Mouse (Mus musculus): ENCODE results near the gene Actl10.

The Actl10 gene

GRCm38 (mm10) chr2:154551476-154551875, at the start of gene Actl10:
TSS of gene Actl10 (plus strand) at chr2:154551776.
- peaks cover 66% of the 10 kb centered on the region for H3K4me1 ChIP-seq (replicated peaks; ENCODE audit: low read depth, low read length)
- no peak for TF ChIP-seq NANOG (IDR thresholded peaks at IDR 0.05; ENCODE audit: borderline replicate concordance, low read length)
- TF ChIP-seq POU5F1 (IDR thresholded peaks at IDR 0.05; ENCODE audit: borderline replicate concordance, low read length): no peak
- no peak for TF ChIP-seq CTCF (conservative IDR thresholded peaks at IDR 0.05; ENCODE audit: low read length)
- peaks cover 55% of the 10 kb centered on the region for H3K27me3 ChIP-seq (ENCODE audit: insufficient read depth, low read length)

GRCm38 (mm10) chr2:154507076-154507475, 44.5 kb upstream of the Actl10 start:
- no peaks in the 10 kb centered on the region for H3K9me3 ChIP-seq (ENCODE audit: low read length)
- H3K36me3 ChIP-seq (ENCODE audit: insufficient read depth, low read length): peaks cover 98% of the 10 kb centered on the region
- TF ChIP-seq CTCF (conservative IDR thresholded peaks at IDR 0.05; ENCODE audit: low read length) (no peak), POU5F1 (IDR thresholded peaks at IDR 0.05; ENCODE audit: borderline replicate concordance, low read length) (no peak), NANOG (IDR thresholded peaks at IDR 0.05; ENCODE audit: borderline replicate concordance, low read length) (no peak)
- H3K4me1 ChIP-seq (replicated peaks; ENCODE audit: low read depth, low read length): peaks cover 43% of the 10 kb centered on the region
- no peaks in the 10 kb centered on the region for H3K27me3 ChIP-seq (ENCODE audit: insufficient read depth, low read length)
- H3K4me3 ChIP-seq (replicated peaks; ENCODE audit: low read length): no peak overlapping the region

More at GRCm38 (mm10) chr2:154551476-154551875, at the start of gene Actl10:
- no peaks in the 10 kb centered on the region for H3K9me3 ChIP-seq (ENCODE audit: low read length)
- peaks cover 41% of the 10 kb centered on the region for H3K36me3 ChIP-seq (ENCODE audit: insufficient read depth, low read length)
- peak within 1 kb of the TSS; percentile 74 for H3K4me3 ChIP-seq (replicated peaks; ENCODE audit: low read length)

GRCm38 (mm10) chr2:154507566-154508283, 43.9 kb upstream of the Actl10 start:
- no peak overlapping the region for H3K4me3 ChIP-seq (replicated peaks; ENCODE audit: low read length)

GRCm38 (mm10) chr2:154508450-154508849, 43.1 kb upstream of the Actl10 start:
- Histone ChIP-seq H3K9me3 (ENCODE audit: low read length) (no peaks in the 10 kb centered on the region), H3K4me1 (replicated peaks; ENCODE audit: low read depth, low read length) (peaks cover 30% of the 10 kb centered on the region), H3K36me3 (ENCODE audit: insufficient read depth, low read length) (peaks cover 98% of the 10 kb centered on the region), H3K27me3 (ENCODE audit: insufficient read depth, low read length) (no peaks in the 10 kb centered on the region), H3K4me3 (replicated peaks; ENCODE audit: low read length) (no peak overlapping the region)
- TF ChIP-seq CTCF (conservative IDR thresholded peaks at IDR 0.05; ENCODE audit: low read length): no peak
- no peak for TF ChIP-seq NANOG (IDR thresholded peaks at IDR 0.05; ENCODE audit: borderline replicate concordance, low read length)
- no peak for TF ChIP-seq POU5F1 (IDR thresholded peaks at IDR 0.05; ENCODE audit: borderline replicate concordance, low read length)

More at GRCm38 (mm10) chr2:154507566-154508283, 43.9 kb upstream of the Actl10 start:
- H3K27me3 ChIP-seq (ENCODE audit: insufficient read depth, low read length): no peaks in the 10 kb centered on the region
- TF ChIP-seq CTCF (conservative IDR thresholded peaks at IDR 0.05; ENCODE audit: low read length): 0 out of 2 replicates have a peak, but pooled peaks have one; percentile 6
- no peak for TF ChIP-seq NANOG (IDR thresholded peaks at IDR 0.05; ENCODE audit: borderline replicate concordance, low read length)
- no peak for TF ChIP-seq POU5F1 (IDR thresholded peaks at IDR 0.05; ENCODE audit: borderline replicate concordance, low read length)
- H3K4me1 ChIP-seq (replicated peaks; ENCODE audit: low read depth, low read length): peaks cover 37% of the 10 kb centered on the region
- peaks cover 98% of the 10 kb centered on the region for H3K36me3 ChIP-seq (ENCODE audit: insufficient read depth, low read length)
- no peaks in the 10 kb centered on the region for H3K9me3 ChIP-seq (ENCODE audit: low read length)

GRCm38 (mm10) chr2:154510141-154510540, 41.4 kb upstream of the Actl10 start:
- H3K9me3 ChIP-seq (ENCODE audit: low read length): no peaks in the 10 kb centered on the region
- peaks cover 94% of the 10 kb centered on the region for H3K36me3 ChIP-seq (ENCODE audit: insufficient read depth, low read length)
- TF ChIP-seq CTCF (conservative IDR thresholded peaks at IDR 0.05; ENCODE audit: low read length) (no peak), POU5F1 (IDR thresholded peaks at IDR 0.05; ENCODE audit: borderline replicate concordance, low read length) (no peak), NANOG (IDR thresholded peaks at IDR 0.05; ENCODE audit: borderline replicate concordance, low read length) (no peak)
- H3K27me3 ChIP-seq (ENCODE audit: insufficient read depth, low read length): no peaks in the 10 kb centered on the region
- peaks cover 26% of the 10 kb centered on the region for H3K4me1 ChIP-seq (replicated peaks; ENCODE audit: low read depth, low read length)
- no peak overlapping the region for H3K4me3 ChIP-seq (replicated peaks; ENCODE audit: low read length)

GRCm38 (mm10) chr2:154516944-154517343, 34.6 kb upstream of the Actl10 start:
- Histone ChIP-seq H3K36me3 (ENCODE audit: insufficient read depth, low read length) (peaks cover 93% of the 10 kb centered on the region), H3K4me1 (replicated peaks; ENCODE audit: low read depth, low read length) (no peaks in the 10 kb centered on the region), H3K27me3 (ENCODE audit: insufficient read depth, low read length) (no peaks in the 10 kb centered on the region), H3K4me3 (replicated peaks; ENCODE audit: low read length) (no peak overlapping the region), H3K9me3 (ENCODE audit: low read length) (no peaks in the 10 kb centered on the region)
- TF ChIP-seq CTCF (conservative IDR thresholded peaks at IDR 0.05; ENCODE audit: low read length) (no peak), POU5F1 (IDR thresholded peaks at IDR 0.05; ENCODE audit: borderline replicate concordance, low read length) (no peak)

- Histone ChIP-seq H3K4me3 (replicated peaks; ENCODE audit: low read length) (no peak overlapping the region), H3K9me3 (ENCODE audit: low read length) (no peaks in the 10 kb centered on the region), H3K27me3 (ENCODE audit: insufficient read depth, low read length) (no peaks in the 10 kb centered on the region), H3K4me1 (replicated peaks; ENCODE audit: low read depth, low read length) (no peaks in the 10 kb centered on the region), H3K36me3 (ENCODE audit: insufficient read depth, low read length) (peaks cover 93% of the 10 kb centered on the region)
- TF ChIP-seq CTCF (conservative IDR thresholded peaks at IDR 0.05; ENCODE audit: low read length): no peak
- TF ChIP-seq POU5F1 (IDR thresholded peaks at IDR 0.05; ENCODE audit: borderline replicate concordance, low read length): no peak
- TF ChIP-seq NANOG (IDR thresholded peaks at IDR 0.05; ENCODE audit: borderline replicate concordance, low read length): no peak
Measured at GRCm38 (mm10) chr2:154517424-154517823, 34.2 kb upstream of the Actl10 start.

GRCm38 (mm10) chr2:154521449-154521848, 30.1 kb upstream of the Actl10 start:
- no peaks in the 10 kb centered on the region for H3K9me3 ChIP-seq (ENCODE audit: low read length)
- no peak overlapping the region for H3K4me3 ChIP-seq (replicated peaks; ENCODE audit: low read length)
- no peaks in the 10 kb centered on the region for H3K4me1 ChIP-seq (replicated peaks; ENCODE audit: low read depth, low read length)
- TF ChIP-seq POU5F1 (IDR thresholded peaks at IDR 0.05; ENCODE audit: borderline replicate concordance, low read length) (no peak), CTCF (conservative IDR thresholded peaks at IDR 0.05; ENCODE audit: low read length) (no peak), NANOG (IDR thresholded peaks at IDR 0.05; ENCODE audit: borderline replicate concordance, low read length) (no peak)
- H3K36me3 ChIP-seq (ENCODE audit: insufficient read depth, low read length): peaks cover 97% of the 10 kb centered on the region
- no peaks in the 10 kb centered on the region for H3K27me3 ChIP-seq (ENCODE audit: insufficient read depth, low read length)

Measured in E14TG2a.4 (cell line).